Mouse (Mus musculus): ENCODE measurements around the gene Ssb. TPM values are rescaled to one million over a fixed set of nuclear protein-coding genes. Genes with fewer than 3 reads are reported as not detected.
"Not testable (repeated sequence)": the region's sequence is repeated elsewhere in the genome, so short reads cannot be mapped to it uniquely, and the experiment has no call there.

The Ssb gene
- polyA plus RNA-seq, 1 experiment from 2014 or later, result 328 TPM

GRCm38 (mm10) chr2:69897618-69898575, 36.5 kb downstream of the Ssb start:
- ATAC-seq (ENCODE audit: insufficient read depth) (peak; percentile 67), DNase-seq (peak; percentile 71)
- no peaks in the 10 kb centered on the region for H3K9me3 ChIP-seq (ENCODE audit: low read depth, low read length)
- no peak for TF ChIP-seq CTCF (IDR thresholded peaks at IDR 0.05; ENCODE audit: low read depth)
- H3K27me3 ChIP-seq (ENCODE audit: insufficient read depth, low read length), result no peaks in the 10 kb centered on the region
- H3K27ac ChIP-seq (ENCODE audit: low read depth), result peak overlapping the region; percentile 93
- H3K4me2 ChIP-seq, result peak overlapping the region; percentile 93
- peaks cover 10% of the 10 kb centered on the region for H3K36me3 ChIP-seq (ENCODE audit: insufficient read depth)
- H3K4me1 ChIP-seq (ENCODE audit: insufficient read depth), result no peaks in the 10 kb centered on the region
- peak overlapping the region; percentile 99 for H3K4me3 ChIP-seq (ENCODE audit: low read depth, low read length)
- peak overlapping the region; percentile 98 for H3K9ac ChIP-seq
- under 1% methylated on average over 55 of the region's 55 CpGs for WGBS

DNA sequence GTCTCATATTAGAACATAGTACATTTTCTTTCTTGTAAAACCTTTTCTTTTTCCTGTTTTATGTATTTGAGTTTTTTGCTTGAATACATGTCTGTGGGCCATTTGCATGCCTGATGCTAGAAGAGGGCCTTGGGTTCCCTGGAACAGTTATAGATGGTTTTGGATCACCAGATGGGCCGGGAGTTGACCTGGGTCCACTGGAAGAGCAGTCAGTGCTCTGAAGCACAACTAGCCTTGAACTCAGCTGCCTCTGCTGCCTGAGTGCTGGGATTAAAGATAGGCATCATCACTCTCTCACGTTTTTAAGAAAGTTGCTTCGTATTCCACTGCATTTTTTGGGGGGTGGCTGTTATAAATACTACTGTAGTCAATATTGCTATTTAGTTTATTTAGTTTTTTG, 42.2 kb downstream of the Ssb start:
- no peaks in the 10 kb centered on the region for H3K9me3 ChIP-seq (ENCODE audit: low read depth, low read length)
- H3K9ac ChIP-seq, result no peak overlapping the region
- TF ChIP-seq CTCF (IDR thresholded peaks at IDR 0.05; ENCODE audit: low read depth), result no peak
- H3K27me3 ChIP-seq (ENCODE audit: insufficient read depth, low read length), result no peaks in the 10 kb centered on the region
- no peak overlapping the region for H3K4me2 ChIP-seq
- no peak overlapping the region for H3K27ac ChIP-seq (ENCODE audit: low read depth)
- peaks cover 10% of the 10 kb centered on the region for H3K36me3 ChIP-seq (ENCODE audit: insufficient read depth)
- DNase-seq (no peak), ATAC-seq (ENCODE audit: insufficient read depth) (no peak)
- H3K4me1 ChIP-seq (ENCODE audit: insufficient read depth), result no peaks in the 10 kb centered on the region
- 93% methylated on average over 3 of the region's 3 CpGs for WGBS
- H3K4me3 ChIP-seq (ENCODE audit: low read depth, low read length), result no peak overlapping the region

GRCm38 (mm10) chr2:69907394-69907793, 46.0 kb downstream of the Ssb start:
- H3K4me2 ChIP-seq; H3K36me3 ChIP-seq (ENCODE audit: insufficient read depth); DNase-seq; H3K9ac ChIP-seq; H3K9me3 ChIP-seq (ENCODE audit: low read depth, low read length); H3K27me3 ChIP-seq (ENCODE audit: insufficient read depth, low read length); H3K4me1 ChIP-seq (ENCODE audit: insufficient read depth); ATAC-seq (ENCODE audit: insufficient read depth); H3K27ac ChIP-seq (ENCODE audit: low read depth); H3K4me3 ChIP-seq (ENCODE audit: low read depth, low read length): not testable (repeated sequence)
- 88% methylated on average over 4 of the region's 4 CpGs for WGBS

- H3K9me3 ChIP-seq (ENCODE audit: low read depth, low read length), result no peaks in the 10 kb centered on the region
- no peak overlapping the region for H3K4me3 ChIP-seq (ENCODE audit: low read depth, low read length)
- WGBS, result 59% methylated on average over 2 of the region's 2 CpGs
- no peaks in the 10 kb centered on the region for H3K4me1 ChIP-seq (ENCODE audit: insufficient read depth)
- H3K27ac ChIP-seq (ENCODE audit: low read depth), result no peak overlapping the region
- DNase-seq, result no peak
- peaks cover 10% of the 10 kb centered on the region for H3K36me3 ChIP-seq (ENCODE audit: insufficient read depth)
- H3K27me3 ChIP-seq (ENCODE audit: insufficient read depth, low read length), result no peaks in the 10 kb centered on the region
- no peak overlapping the region for H3K9ac ChIP-seq
- TF ChIP-seq CTCF (IDR thresholded peaks at IDR 0.05; ENCODE audit: low read depth), result no peak
- no peak overlapping the region for H3K4me2 ChIP-seq
- no peak for ATAC-seq (ENCODE audit: insufficient read depth)
Measured at GRCm38 (mm10) chr2:69912801-69913200, 51.4 kb downstream of the Ssb start.

GRCm38 (mm10) chr2:69917301-69917700, 55.9 kb downstream of the Ssb start:
- DNase-seq (no peak), ATAC-seq (ENCODE audit: insufficient read depth) (no peak)
- Histone ChIP-seq H3K4me2 (no peak overlapping the region), H3K4me1 (ENCODE audit: insufficient read depth) (no peaks in the 10 kb centered on the region), H3K4me3 (ENCODE audit: low read depth, low read length) (no peak overlapping the region), H3K27me3 (ENCODE audit: insufficient read depth, low read length) (no peaks in the 10 kb centered on the region), H3K36me3 (ENCODE audit: insufficient read depth) (peaks cover 31% of the 10 kb centered on the region), H3K9ac (no peak overlapping the region), H3K9me3 (ENCODE audit: low read depth, low read length) (no peaks in the 10 kb centered on the region), H3K27ac (ENCODE audit: low read depth) (no peak overlapping the region)
- WGBS, result 71% methylated on average over 3 of the region's 3 CpGs
- no peak for TF ChIP-seq CTCF (IDR thresholded peaks at IDR 0.05; ENCODE audit: low read depth)

Other genes with a start within 250 kb of the Ssb start
- 14.2 and 15.6 TPM in 2 replicates for gene Bbs5, start 214.4 kb upstream of the Ssb start, polyA plus RNA-seq (2014; fragmentation: Nextera tagmentation; extraction: Ambion mirVana)
- gene Klhl41, start 191.4 kb upstream of the Ssb start, polyA plus RNA-seq (2014; fragmentation: Nextera tagmentation; extraction: Ambion mirVana), result 0.13 and 0.76 TPM in 2 replicates
- gene Fastkd1, start 148.0 kb upstream of the Ssb start, polyA plus RNA-seq (2014; fragmentation: Nextera tagmentation; extraction: Ambion mirVana), result 14.6 and 15.3 TPM in 2 replicates
- gene Ppig, start 139.0 kb upstream of the Ssb start, polyA plus RNA-seq (2014; fragmentation: Nextera tagmentation; extraction: Ambion mirVana), result 120 and 130 TPM in 2 replicates
- gene Ccdc173, start 72.0 kb upstream of the Ssb start, polyA plus RNA-seq (2014; fragmentation: Nextera tagmentation; extraction: Ambion mirVana), result 2.0 and 2.5 TPM in 2 replicates
- 24.3 and 24.4 TPM in 2 replicates for gene Phospho2, start 71.9 kb upstream of the Ssb start, polyA plus RNA-seq (2014; fragmentation: Nextera tagmentation; extraction: Ambion mirVana)
- 36.1 and 39.6 TPM in 2 replicates for gene Klhl23, start 39.6 kb upstream of the Ssb start, polyA plus RNA-seq (2014; fragmentation: Nextera tagmentation; extraction: Ambion mirVana)
- gene Mettl5, start 24.1 kb downstream of the Ssb start, polyA plus RNA-seq (2014; fragmentation: Nextera tagmentation; extraction: Ambion mirVana), result 41.5 and 45.1 TPM in 2 replicates
- 19.5 and 20.1 TPM in 2 replicates for gene Ubr3, start 35.7 kb downstream of the Ssb start, polyA plus RNA-seq (2014; fragmentation: Nextera tagmentation; extraction: Ambion mirVana)
- gene Myo3b, start 177.6 kb downstream of the Ssb start, polyA plus RNA-seq (2014; fragmentation: Nextera tagmentation; extraction: Ambion mirVana), result 0.24 and 0.46 TPM in 2 replicates

Data from lung, embryonic 14.5 days (tissue).